Mouse (Mus musculus) intestine, embryonic 16.5 days (tissue): Measurements from ENCODE around the gene Arhgap21. TPM values are rescaled to one million over a fixed set of nuclear protein-coding genes. Genes with fewer than 3 reads are reported as not detected.

ENCODE experiments used
- ATAC-seq: fragments of 200-750 bp; cut with Nextera tagmentation; 2 replicates; pipeline ENCODE4 v1.8.0; 2017; ENCODE audit warnings: moderate TSS enrichment, moderate library complexity
- H3K27ac ChIP-seq: fragments of 300-500 bp; sonication (generic); 2 replicates; pipeline ENCODE4 v1.5.1; 2014; ENCODE audit warnings: mild to moderate bottlenecking, low read length
- H3K27me3 ChIP-seq: fragments of 300-500 bp; sonication (generic); replicated peaks from 2 replicates; pipeline ENCODE4 v1.6.1; 2014; ENCODE audit warnings: low read length, control low read depth, mixed read lengths; ENCODE audit not compliant: control insufficient read depth, insufficient read depth
- H3K36me3 ChIP-seq: fragments of 300-500 bp; sonication (generic); 2 replicates; pipeline ENCODE4 v1.6.1; 2014; ENCODE audit warnings: low read length, control low read depth; ENCODE audit not compliant: control insufficient read depth, insufficient read depth
- H3K4me1 ChIP-seq: fragments of 300-500 bp; sonication (generic); 2 replicates; pipeline ENCODE4 v1.6.1; 2014; ENCODE audit warnings: low read length, control low read depth, mixed read lengths; ENCODE audit not compliant: control insufficient read depth, insufficient read depth
- H3K4me2 ChIP-seq: fragments of 300-500 bp; sonication (generic); 2 replicates; pipeline ENCODE4 v1.6.1; 2014; ENCODE audit warnings: low read depth, low read length, control low read depth
- H3K4me3 ChIP-seq: fragments of 300-500 bp; sonication (generic); 2 replicates; pipeline ENCODE4 v1.5.1; 2014; ENCODE audit warnings: mild to moderate bottlenecking, low read length
- H3K9ac ChIP-seq: fragments of 300-500 bp; sonication (generic); 2 replicates; pipeline ENCODE4 v1.6.1; 2014; ENCODE audit warnings: low read depth, low read length
- H3K9me3 ChIP-seq: fragments of 300-500 bp; sonication (generic); 2 replicates; pipeline ENCODE4 v1.6.1; 2016; ENCODE audit warnings: low read length, control low read depth; ENCODE audit not compliant: control insufficient read depth
- WGBS: fragments of 180-500 bp; shearing (Covaris S2); extraction: QIAGEN DNeasy Blood & Tissue Kit; methylation state at CpG from one replicate; pipeline ENCODE4 v1.1.7; 2014; 5-methylcytosine and 5-hydroxymethylcytosine counted together
- polyA plus RNA-seq: library from polyadenylated mRNA; unstranded; fragments of >200 nt; fragmentation: Nextera tagmentation; extraction: Ambion mirVana; gene quantifications from 2 replicates; pipeline ENCODE4 v1.2.1, GENCODE M21; 2015

Gene Arhgap21
- polyA plus RNA-seq, 1 experiment from 2014 or later = 7.4 TPM

GRCm38 (mm10) chr2:20864569-20864968 is 104.1 kb downstream of the Arhgap21 start:
- no peak for ATAC-seq
- Histone ChIP-seq H3K27me3 (no peaks in the 10 kb centered on the region), H3K4me3 (no peak overlapping the region), H3K4me2 (no peak overlapping the region), H3K9me3 (no peaks in the 10 kb centered on the region), H3K4me1 (no peaks in the 10 kb centered on the region), H3K36me3 (peaks cover 14% of the 10 kb centered on the region), H3K27ac (no peak overlapping the region), H3K9ac (no peak overlapping the region)
- WGBS = 87% methylated on average over 2 of the region's 2 CpGs

- H3K36me3 ChIP-seq = peaks cover 16% of the 10 kb centered on the region
- no peaks in the 10 kb centered on the region for H3K27me3 ChIP-seq
- no peaks in the 10 kb centered on the region for H3K9me3 ChIP-seq
- no peak overlapping the region for H3K27ac ChIP-seq
- no peaks in the 10 kb centered on the region for H3K4me1 ChIP-seq
- ATAC-seq = no peak
- no peak overlapping the region for H3K9ac ChIP-seq
- H3K4me2 ChIP-seq = no peak overlapping the region
- 81% methylated on average over 5 of the region's 5 CpGs for WGBS
- H3K4me3 ChIP-seq = no peak overlapping the region
Observed at GRCm38 (mm10) chr2:20860756-20861155, 107.9 kb downstream of the Arhgap21 start.

DNA sequence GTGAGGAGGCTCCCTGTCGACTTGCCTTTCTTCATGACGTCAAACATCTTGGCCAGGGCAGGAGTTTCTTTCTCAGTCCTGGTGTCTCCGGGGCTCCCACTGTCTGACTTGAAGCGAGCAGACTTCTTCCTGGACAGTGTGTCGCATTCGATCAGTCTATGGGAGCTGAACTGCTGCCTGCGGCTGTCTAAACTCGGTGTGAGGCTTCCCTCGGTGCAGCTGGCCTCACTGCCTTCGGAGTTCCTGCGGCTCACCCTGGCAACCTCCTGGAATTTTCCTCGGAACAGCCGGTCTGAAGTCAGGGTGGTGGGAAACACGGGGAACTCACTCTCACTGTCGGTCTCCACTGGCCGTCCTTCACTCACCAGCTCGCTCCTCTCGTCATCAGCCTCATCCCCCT is 119.3 kb downstream of the Arhgap21 start:
- Histone ChIP-seq H3K27me3 (no peaks in the 10 kb centered on the region), H3K4me3 (no peak overlapping the region), H3K4me2 (no peak overlapping the region), H3K4me1 (no peaks in the 10 kb centered on the region), H3K9me3 (no peaks in the 10 kb centered on the region), H3K9ac (no peak overlapping the region), H3K27ac (no peak overlapping the region), H3K36me3 (peaks cover 24% of the 10 kb centered on the region)
- 90% methylated on average over 18 of the region's 18 CpGs for WGBS
- ATAC-seq = no peak

- Histone ChIP-seq H3K27me3 (no peaks in the 10 kb centered on the region), H3K4me1 (no peaks in the 10 kb centered on the region), H3K4me2 (no peak overlapping the region), H3K9me3 (no peaks in the 10 kb centered on the region), H3K36me3 (no peaks in the 10 kb centered on the region), H3K27ac (no peak overlapping the region), H3K9ac (no peak overlapping the region), H3K4me3 (no peak overlapping the region)
- 61% methylated on average over 3 of the region's 3 CpGs for whole genome bisulfite sequencing
- ATAC-seq = no peak
Observed at GRCm38 (mm10) chr2:20831608-20832406, 136.9 kb downstream of the Arhgap21 start.

DNA sequence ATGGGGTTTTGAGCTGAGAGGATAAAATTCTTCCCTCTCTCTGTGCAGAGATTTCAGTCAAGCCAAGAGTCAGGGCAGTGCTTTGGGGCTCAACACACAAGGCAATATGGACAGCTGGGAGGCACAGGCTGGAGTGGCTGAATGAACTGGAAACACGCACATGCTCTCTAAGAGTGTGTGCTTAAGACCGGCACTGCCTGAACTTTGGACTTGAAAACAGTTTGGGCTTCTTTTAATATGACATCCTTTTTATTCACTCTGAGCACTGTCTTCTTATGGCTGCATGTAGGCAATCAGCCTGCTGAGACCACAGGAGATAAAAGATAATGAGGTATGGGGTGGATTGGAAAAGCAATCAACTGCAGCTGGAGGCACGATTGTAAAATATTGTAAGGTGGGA is 137.8 kb downstream of the Arhgap21 start:
- no peak overlapping the region for H3K4me3 ChIP-seq
- no peaks in the 10 kb centered on the region for H3K4me1 ChIP-seq
- no peaks in the 10 kb centered on the region for H3K27me3 ChIP-seq
- no peaks in the 10 kb centered on the region for H3K36me3 ChIP-seq
- no peak overlapping the region for H3K9ac ChIP-seq
- 58% methylated on average over 3 of the region's 3 CpGs for WGBS
- H3K4me2 ChIP-seq = no peak overlapping the region
- no peaks in the 10 kb centered on the region for H3K9me3 ChIP-seq
- no peak overlapping the region for H3K27ac ChIP-seq
- peak; percentile 28; the same call in 1 of the 2 replicates for ATAC-seq

- H3K4me3 ChIP-seq = no peak overlapping the region
- H3K9ac ChIP-seq = no peak overlapping the region
- H3K9me3 ChIP-seq = no peaks in the 10 kb centered on the region
- no peaks in the 10 kb centered on the region for H3K27me3 ChIP-seq
- H3K4me1 ChIP-seq = no peaks in the 10 kb centered on the region
- H3K36me3 ChIP-seq = no peaks in the 10 kb centered on the region
- ATAC-seq = no peak
- no peak overlapping the region for H3K27ac ChIP-seq
- no peak overlapping the region for H3K4me2 ChIP-seq
Observed at GRCm38 (mm10) chr2:20826258-20826657, 142.4 kb downstream of the Arhgap21 start.

DNA sequence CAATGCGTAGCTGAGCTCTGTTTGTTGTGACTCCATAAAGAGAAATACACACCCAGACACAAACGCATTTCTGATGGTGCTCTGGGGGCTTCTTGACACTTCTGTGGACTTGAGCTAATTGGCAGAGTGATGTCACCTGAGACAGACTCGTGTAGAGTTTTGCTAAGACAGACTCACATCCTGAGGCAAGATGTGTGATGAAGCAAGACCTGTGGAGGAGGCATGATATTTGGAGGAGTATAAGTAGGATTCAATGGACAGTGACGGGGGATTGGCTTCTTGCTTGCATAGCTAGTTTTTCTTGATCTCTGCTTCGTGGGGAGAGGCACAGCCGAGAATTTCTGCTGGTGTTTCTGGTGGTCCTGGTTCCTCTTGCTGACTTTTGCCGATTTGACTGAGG is 150.5 kb downstream of the Arhgap21 start:
- no peak overlapping the region for H3K4me3 ChIP-seq
- no peaks in the 10 kb centered on the region for H3K9me3 ChIP-seq
- no peaks in the 10 kb centered on the region for H3K4me1 ChIP-seq
- H3K9ac ChIP-seq = no peak overlapping the region
- H3K36me3 ChIP-seq = no peaks in the 10 kb centered on the region
- ATAC-seq = no peak
- 83% methylated on average over 7 of the region's 7 CpGs for WGBS
- H3K27me3 ChIP-seq = no peaks in the 10 kb centered on the region
- H3K4me2 ChIP-seq = no peak overlapping the region
- no peak overlapping the region for H3K27ac ChIP-seq

DNA sequence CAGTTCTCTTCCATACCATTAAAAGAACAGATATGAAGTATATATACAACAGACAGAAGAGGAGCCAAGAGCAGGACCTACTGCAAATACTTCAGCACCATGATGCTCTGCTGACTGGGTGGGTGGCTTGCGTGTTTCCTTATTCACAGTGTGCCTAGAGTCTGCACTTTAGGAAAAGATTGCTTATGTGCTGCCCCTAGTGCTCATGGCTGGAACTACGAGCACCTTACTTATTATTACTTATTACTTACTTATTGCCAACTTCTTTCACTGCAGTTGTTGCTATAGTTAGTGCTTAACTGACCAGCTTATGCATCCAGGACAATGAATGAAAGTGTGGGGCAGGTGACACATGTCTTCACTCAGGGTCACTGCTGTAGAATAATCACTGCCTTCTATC is 154.7 kb downstream of the Arhgap21 start:
- H3K4me3 ChIP-seq = no peak overlapping the region
- no peaks in the 10 kb centered on the region for H3K36me3 ChIP-seq
- no peak overlapping the region for H3K9ac ChIP-seq
- no peak for ATAC-seq
- H3K27me3 ChIP-seq = no peaks in the 10 kb centered on the region
- H3K9me3 ChIP-seq = no peaks in the 10 kb centered on the region
- no peak overlapping the region for H3K27ac ChIP-seq
- WGBS = 84% methylated on average over 2 of the region's 2 CpGs
- H3K4me2 ChIP-seq = no peak overlapping the region
- no peaks in the 10 kb centered on the region for H3K4me1 ChIP-seq

- H3K27me3 ChIP-seq = no peaks in the 10 kb centered on the region
- H3K9ac ChIP-seq = no peak overlapping the region
- H3K4me2 ChIP-seq = no peak overlapping the region
- 0 out of 2 replicates have a peak, but pooled peaks cover 8% of the 10 kb centered on the region for H3K36me3 ChIP-seq
- H3K4me3 ChIP-seq = no peak overlapping the region
- ATAC-seq = no peak
- no peaks in the 10 kb centered on the region for H3K4me1 ChIP-seq
- no peaks in the 10 kb centered on the region for H3K9me3 ChIP-seq
- H3K27ac ChIP-seq = no peak overlapping the region
- 77% methylated on average over 8 of the region's 8 CpGs for WGBS
Observed at GRCm38 (mm10) chr2:20811506-20811905, 157.2 kb downstream of the Arhgap21 start.
